Mouse (Mus musculus) yolk sac, embryonic 10.5 days (tissue): Measurements from ENCODE around the gene Mmp25.

Experiments
- DNase-seq: peaks from one replicate; pipeline ENCODE4 v3.0.0-alpha.2; 2017; ENCODE audit warnings: low spot score

The Mmp25 gene

GRCm38 (mm10) chr17:23644613-23645495 lies at the start of gene Mmp25:
Gene Mmp25 (minus strand): TSS chr17:23645277.
- no peak for DNase-seq

GRCm38 (mm10) chr17:23694491-23694890 lies 49.4 kb upstream of the Mmp25 start:
- no peak for DNase-seq

DNA sequence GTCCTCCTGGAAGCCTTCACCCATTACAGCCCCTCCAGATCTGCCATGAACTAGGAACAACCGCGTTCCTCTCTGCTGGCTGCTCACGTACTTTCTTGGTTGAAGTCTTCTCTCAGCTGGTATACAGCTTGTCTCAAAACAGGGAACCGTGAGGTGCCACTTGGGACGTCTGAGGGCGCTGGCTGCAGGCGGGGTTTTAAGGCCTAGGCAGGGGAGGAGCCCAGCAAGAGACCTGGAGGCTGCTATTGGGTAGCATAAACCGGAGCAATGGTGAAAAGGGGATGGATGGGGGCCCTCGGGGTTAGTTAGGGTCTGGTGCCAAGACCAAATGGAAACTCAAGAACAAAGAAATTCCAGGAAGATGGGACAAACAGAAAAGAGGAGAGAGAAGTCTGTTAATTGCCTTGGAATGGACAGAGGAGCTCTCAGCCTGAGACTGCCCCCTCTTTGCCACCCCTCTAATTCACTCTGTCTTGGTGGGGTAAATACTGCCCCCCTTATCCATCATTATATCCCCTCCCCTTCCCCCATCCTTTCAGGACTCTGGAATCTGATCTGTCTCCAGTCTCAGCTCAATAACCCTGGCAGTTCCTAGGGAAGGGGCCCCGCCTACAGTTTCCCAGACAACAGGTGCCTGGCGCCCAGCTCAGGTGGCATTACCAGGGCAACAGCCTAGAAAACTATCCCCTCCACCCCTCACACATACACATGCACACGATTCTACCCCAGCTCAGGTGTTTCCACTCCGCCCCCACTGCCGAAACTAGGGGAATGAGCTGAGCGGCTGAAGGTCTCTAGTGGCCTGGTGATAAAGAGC lies 39.0 kb upstream of the Mmp25 start, which contains the start of gene Cldn9:
TSS of gene Cldn9 (minus strand) at position 171 of the 817 bp plus-strand sequence.
- no peak for DNase-seq

- DNase-seq = no peak
These were observed 38.1 kb upstream of the Mmp25 start for GRCm38 (mm10) chr17:23683226-23683625.

DNA sequence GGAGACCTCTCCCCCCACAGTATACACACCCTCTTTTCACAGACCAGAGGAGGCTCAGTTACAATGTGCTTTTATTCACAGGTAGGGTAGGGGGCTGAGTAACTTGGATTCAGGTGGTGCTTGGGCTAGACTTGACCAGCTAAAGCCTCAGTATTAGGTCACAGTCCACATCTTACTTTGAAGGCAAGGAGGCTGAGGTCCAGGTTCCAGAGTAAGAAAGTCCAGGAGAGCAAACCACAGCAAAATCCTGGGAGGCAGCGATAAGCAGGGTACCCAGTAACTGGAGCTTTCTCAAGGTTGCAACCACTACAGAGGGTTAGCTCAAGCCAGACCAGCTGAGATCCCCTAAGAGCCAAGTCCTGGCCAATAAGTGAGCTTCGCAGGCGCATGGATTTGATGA lies 37.5 kb upstream of the Mmp25 start:
- DNase-seq = peak; percentile 50

DNA sequence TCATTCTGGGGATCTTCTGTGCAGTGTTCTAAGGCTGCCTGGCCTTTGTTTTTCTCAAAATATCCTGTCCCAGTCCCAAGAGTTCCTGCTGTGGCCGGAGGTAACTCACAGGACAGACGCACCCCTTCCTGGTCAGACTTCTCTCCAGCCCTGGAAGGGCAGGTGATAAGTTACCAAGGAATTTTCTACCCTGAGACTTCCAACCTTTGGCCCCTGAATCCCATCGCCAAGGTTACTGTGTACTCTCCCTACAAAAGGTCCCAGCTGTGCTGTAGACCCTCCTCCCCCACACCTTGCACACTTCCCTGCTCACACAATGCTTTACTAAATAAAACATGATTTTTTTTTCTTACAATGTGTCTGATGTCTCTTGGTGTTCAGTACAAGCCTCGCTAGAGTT lies 37.0 kb upstream of the Mmp25 start:
- peak; percentile 81 for DNase-seq

GRCm38 (mm10) chr17:23681086-23681485 lies 36.0 kb upstream of the Mmp25 start:
- no peak for DNase-seq

DNA sequence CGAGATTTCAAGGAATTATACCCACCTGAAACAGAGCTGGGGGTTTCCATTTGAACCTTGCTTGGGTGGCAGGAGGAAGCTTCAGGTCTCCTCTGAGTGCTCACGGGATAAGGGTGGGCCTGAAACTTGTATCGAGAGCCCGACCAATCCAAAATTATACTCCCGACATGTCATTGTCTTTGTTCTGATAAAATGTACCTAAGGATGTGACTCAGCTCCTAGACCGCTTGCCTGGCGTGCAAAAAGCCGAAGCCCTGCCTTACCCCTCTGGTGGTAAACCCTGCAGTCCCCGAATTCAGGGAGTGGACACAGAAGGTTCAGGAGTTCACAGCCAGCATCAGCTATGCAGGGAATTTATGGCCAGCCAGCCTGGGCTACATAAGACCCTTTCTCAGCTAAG lies 35.3 kb upstream of the Mmp25 start:
- no peak for DNase-seq

DNA sequence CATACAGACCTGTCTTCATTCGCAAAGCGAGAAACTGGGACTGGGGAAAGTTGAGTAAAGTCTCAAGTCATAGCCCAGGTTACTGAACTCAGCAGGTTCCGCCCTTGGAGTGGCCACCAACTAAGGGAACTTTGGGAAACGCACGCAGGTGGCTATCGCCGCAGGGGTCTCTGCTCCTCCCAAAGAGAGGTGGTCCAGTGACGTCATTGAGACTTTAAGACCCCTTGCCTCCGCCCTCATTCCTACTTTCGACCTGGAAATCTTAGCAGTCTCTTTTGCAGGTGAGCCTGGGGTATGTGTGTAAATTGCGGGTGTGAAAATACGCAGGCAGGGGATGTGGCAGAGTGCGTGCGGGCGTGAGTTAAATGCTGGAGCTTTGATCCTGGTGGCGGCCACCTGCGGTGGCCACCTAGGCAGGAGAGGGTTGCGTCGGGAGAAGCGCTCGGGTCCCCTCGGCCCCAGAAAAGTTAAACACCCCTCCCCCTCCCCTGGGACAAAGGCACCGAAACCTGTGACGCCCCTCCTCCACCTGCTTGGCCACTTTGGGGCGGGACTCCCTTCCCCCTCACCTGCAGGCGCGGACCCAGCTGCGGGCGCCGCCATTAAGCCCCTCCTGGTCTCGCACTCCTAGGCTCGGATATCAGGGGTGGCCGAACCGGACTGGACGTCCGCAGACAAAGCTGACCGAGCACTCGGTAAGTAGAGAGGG lies 34.2 kb upstream of the Mmp25 start, which contains the start of gene Cldn6:
TSS of gene Cldn6 (plus strand) at position 123 of the 709 bp plus-strand sequence.
- peak; percentile 87 for DNase-seq

DNA sequence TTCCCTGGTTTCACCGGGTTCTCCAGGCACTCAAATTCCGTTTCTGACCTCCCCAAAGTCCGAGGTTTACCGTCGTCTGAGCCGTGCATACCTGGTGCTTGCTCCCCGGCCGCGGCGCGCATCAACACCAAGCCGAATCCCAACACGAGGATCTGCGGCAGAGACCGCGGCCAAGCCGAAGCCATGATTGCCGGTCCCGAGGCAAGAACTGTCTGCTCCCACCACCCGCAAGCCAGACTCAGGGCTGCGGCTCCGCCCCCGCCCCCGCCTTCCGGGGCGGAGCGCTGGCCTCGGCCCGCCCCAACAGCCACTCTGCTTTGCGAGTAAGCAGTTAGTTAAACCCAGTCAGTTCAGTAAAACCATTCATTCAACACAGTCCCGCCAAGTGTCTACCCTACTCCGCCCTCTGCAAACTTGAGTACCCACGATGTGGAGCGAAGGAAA lies 32.2 kb upstream of the Mmp25 start, which contains the start of gene Tnfrsf12a:
TSS of gene Tnfrsf12a (minus strand) at position 233 of the 444 bp plus-strand sequence.
- peak; percentile 89 for DNase-seq

- peak; percentile 46 for DNase-seq
These were observed 31.5 kb upstream of the Mmp25 start for GRCm38 (mm10) chr17:23676473-23677031.

GRCm38 (mm10) chr17:23675564-23676281 lies 30.6 kb upstream of the Mmp25 start:
- peak; percentile 54 for DNase-seq

- DNase-seq = no peak
These were observed 30.1 kb upstream of the Mmp25 start for GRCm38 (mm10) chr17:23675127-23675526.

DNA sequence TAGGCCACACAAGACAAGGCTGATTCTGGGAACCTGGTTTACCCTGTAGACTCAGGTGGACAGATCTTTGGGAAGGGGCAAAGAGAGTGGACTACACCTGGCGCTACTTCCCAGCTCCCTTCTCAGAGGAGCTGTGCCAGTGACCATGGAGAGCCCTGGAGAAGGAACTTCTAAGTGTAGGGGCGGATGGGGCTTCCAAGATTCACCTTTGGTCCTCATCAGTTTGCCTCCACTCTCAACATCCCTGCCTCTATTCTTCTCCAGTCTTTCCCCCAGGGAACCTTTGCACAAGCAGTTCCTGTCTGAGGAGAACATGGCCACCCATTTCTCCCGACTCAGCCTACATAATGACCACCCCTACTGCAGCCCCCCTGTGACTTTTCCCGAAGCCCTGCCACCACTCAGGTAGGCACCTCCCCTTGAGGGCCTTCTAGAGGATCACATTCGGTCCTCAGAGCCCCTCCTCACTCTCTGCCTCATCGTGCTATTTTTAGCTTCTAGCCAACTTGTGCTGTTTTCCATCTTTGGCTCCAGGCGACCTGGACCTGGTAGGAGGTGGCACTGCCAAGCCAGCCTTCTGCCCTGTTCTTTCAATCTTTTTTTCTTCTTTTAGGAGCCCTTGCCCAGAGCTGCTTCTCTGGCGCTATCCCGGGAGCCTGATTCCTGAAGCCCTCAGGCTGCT lies 29.3 kb upstream of the Mmp25 start:
- DNase-seq = no peak

DNA sequence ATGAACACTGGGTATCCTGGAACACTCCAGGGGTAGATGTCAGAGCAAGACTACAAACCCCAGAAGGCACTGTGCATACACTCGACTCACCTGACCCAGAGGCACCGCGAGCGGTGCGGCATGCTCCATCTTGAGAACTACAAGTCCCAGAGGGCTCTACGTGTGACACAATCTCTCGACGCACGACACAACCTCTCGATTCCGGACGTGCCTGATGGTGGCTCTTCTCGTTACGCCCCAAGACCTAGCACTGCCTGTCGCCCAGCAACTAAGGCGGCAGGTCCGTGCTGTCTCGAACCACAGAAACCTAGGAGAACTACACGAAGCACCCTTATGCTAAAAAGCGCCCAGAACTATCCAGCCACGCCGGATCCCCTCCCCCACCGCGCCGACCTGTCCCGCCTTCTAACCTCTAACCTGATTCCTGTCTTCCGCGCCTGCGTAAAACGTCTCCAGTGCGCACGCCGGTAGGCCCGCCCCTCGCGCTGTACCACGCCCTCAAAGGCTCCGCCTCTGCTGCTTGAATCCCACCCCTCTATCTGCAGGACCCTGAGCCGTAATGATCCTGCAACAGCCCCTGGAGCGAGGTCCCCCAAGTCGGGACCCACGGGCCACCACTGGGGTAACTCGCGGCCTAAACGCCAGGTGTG lies 28.5 kb upstream of the Mmp25 start, which contains the start of the genes Hcfc1r1 and Thoc6:
TSS of gene Hcfc1r1 (plus strand) at position 173 of the 650 bp plus-strand sequence.
TSS of gene Thoc6 (minus strand) at position 459 of the 650 bp plus-strand sequence.
- DNase-seq = peak; percentile 96

DNA sequence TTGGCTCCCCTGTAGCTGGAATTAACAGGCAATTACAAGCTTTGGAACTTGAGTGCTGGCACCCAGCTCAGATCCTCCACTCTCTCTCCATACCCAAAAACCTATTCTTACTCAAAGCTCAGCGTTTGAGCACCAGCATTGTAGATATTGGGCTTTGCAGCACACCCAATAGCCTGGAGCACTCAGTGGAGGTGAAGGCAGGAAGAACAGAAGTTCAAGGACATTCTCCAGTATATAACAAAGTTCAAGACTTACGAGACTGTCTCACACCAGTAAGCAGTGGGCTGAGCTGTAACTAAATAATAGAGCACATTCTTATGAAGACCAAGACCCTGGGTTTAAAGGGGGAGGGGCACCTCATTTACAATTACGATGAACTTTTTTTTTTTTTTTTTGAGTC lies 27.7 kb upstream of the Mmp25 start:
- DNase-seq = no peak

GRCm38 (mm10) chr17:23671519-23671918 lies 26.4 kb upstream of the Mmp25 start:
- no peak for DNase-seq

DNA sequence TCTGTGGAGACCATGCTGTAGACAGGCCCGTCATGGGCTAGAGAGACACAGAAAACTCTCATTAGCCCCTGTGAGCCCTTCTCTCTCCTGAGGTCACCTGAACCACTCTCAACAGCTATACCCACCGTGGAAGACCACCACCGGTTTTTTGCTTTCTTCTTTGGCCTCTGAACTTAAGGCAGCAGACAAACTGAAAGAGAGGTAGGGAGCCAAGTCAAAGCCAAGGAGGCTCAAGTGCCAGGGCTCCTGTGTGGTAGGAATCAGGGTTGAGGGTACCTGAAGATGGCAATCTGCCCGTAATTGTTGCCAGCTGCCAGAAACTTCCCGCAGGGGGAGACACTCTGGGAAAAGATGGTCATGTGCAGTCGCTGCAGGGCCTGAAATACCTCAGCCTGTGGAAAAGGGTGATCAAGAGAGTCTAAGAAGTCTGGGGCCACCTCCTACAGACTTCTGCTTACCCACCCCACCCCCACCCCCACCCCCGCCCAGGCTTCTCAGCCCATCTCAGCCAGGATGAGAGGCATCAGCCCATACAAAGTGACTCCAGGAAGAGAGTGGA lies 25.5 kb upstream of the Mmp25 start:
- DNase-seq = no peak

GRCm38 (mm10) chr17:23665511-23665910 lies 20.4 kb upstream of the Mmp25 start:
- DNase-seq = no peak
